Mouse (Mus musculus) myocyte (in vitro differentiated cells): Measurements from ENCODE around the gene Gm14391.

Experiments used
- MAX ChIP-seq: IDR thresholded peaks from one replicate; pipeline ENCODE4 v1.6.1; 2011; ENCODE audit warnings: low read depth, mild to moderate bottlenecking, control low read depth
- MYOG ChIP-seq, 3 experiments: IDR thresholded peaks; one replicate each; pipeline ENCODE4 v1.6.1; 2011; ENCODE audit warnings: control low read depth in 2 of 3, low read depth in 2 of 3, mild to moderate bottlenecking in 2 of 3; ENCODE audit not compliant: insufficient read length in 2 of 3, control insufficient read depth in 1 of 3, insufficient read depth in 1 of 3
- POLR2A ChIP-seq: IDR thresholded peaks from one replicate; pipeline ENCODE4 v1.6.1; 2011; ENCODE audit warnings: low read depth, mild to moderate bottlenecking, control low read depth, moderate library complexity; ENCODE audit not compliant: insufficient read length
- POLR2AphosphoS2 ChIP-seq: IDR thresholded peaks from one replicate; pipeline ENCODE4 v1.6.1; 2011; ENCODE audit warnings: low read depth, control low read depth; ENCODE audit not compliant: insufficient read length
- TCF12 ChIP-seq: IDR thresholded peaks from one replicate; pipeline ENCODE4 v1.6.1; 2011; ENCODE audit warnings: mild to moderate bottlenecking, control low read depth; ENCODE audit not compliant: poor library complexity, insufficient read depth, severe bottlenecking
- USF1 ChIP-seq: IDR thresholded peaks from one replicate; pipeline ENCODE4 v1.6.1; 2011; ENCODE audit warnings: low read depth, mild to moderate bottlenecking, control low read depth, moderate library complexity

GRCm38 (mm10) chr2:175176312-175176711 is 30.4 kb downstream of the Gm14391 start:
- TF ChIP-seq POLR2A, result no peak
- TF ChIP-seq MAX, result no peak
- TF ChIP-seq TCF12, result no peak
- TF ChIP-seq MYOG (IDR thresholded peaks at IDR 0.05; ENCODE audit: control insufficient read depth in 1 of 3, insufficient read depth in 1 of 3, insufficient read length in 2 of 3, low read depth in 2 of 3), result no peak
- TF ChIP-seq POLR2AphosphoS2, result no peak
- TF ChIP-seq USF1, result no peak
